Mouse (Mus musculus) ovary, postnatal 14 days (tissue): ENCODE results near the gene Fam78b.

Source experiments
- DNase-seq: peaks from one replicate; pipeline ENCODE4 v3.0.0; 2022; ENCODE audit warnings: low spot score

Gene Fam78b

GRCm38 (mm10) chr1:167032046-167032648 is 30.9 kb downstream of the Fam78b start:
- no peak for DNase-seq

DNA sequence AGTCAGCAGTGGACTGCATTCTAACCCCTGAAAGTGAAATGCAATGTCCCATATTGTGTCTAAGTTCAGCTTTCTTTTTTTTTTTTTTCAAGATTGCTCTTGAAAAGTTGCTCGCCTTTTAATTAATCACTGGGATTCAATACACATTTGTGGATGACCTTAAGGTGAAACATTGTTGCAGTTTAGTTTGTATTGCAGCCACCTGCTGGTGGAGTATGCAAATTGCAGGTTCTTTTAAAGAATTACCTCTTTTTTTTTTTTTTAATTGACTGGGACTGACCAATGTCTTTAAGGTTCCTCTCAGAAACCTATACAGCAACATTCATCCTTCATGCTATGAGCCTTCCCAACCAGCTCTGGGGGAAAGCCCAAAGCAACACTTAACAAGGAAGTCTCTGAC is 33.2 kb downstream of the Fam78b start:
- no peak for DNase-seq

DNA sequence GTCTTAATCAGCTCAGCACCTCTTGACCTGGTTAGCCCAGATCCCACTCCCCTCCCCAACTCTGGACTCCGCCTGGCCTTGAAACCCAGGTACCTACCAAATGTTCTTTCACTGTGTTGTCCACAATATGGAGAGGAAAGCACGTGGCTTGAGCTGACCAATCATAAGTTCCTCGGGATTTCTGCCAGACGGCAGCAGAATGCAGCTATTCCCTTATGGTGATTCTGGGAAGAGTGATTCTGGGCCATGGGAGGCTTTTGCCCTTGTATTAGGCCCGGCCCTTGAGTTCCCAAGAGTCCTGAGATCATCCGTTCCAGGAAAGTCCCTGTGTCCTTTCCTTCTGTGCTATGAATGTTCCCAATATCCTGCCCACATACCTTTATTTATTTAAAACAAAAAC is 41.3 kb downstream of the Fam78b start:
- DNase-seq: no peak

DNA sequence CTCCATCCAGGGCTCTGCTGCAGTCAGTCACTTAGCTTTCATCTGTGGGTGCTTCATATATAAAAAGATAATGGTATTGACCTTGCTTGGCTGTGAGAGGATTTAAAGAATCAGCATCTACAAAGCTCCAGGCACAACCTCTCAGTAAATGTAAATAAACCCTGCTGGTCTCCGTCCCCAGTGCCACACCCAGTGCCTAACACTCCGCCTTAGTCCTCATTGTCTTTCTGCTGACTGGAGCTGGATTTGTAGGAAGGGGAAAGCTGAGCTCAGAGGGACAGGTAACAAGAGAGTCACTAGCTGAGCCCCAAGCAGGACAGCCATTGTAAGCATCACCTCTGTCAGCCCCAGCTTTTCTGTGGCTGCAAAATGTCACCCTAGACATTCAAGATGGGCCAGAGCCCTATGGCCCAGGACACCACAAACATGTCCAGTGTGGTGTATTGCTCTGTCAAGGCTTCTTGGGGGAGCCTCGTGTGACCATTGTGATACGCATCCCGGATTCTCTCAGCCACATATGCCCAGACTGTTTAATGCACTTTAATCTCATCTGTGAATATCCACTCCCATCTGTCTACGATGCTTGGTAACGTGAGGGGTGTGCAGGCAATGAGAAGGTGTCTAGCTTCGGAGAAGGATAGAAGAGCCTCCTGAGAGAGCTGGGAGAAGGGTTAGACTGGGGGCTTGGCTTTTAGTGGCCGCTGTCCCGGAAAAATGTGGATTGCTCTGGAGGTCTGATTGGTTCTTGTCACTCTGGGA is 45.1 kb downstream of the Fam78b start:
- DNase-seq: no peak

DNA sequence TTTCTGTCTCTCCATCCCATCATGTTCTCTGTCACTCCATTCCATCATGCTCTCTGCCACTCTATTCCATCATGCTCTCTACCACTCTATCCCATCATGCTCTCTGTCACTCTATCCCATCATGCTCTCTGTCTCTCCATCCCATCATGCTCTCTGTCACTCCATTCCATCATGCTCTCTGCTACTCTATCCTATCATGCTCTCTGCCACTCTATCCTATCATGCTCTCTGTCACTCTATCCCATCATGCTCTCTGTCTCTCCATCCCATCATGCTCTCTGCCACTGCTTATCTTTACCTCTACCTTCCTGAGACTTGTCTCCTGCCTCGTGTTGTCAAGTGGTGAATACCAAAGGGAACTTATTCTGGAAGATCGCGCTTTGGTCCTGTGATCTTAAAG is 49.6 kb downstream of the Fam78b start:
- no peak for DNase-seq

GRCm38 (mm10) chr1:167054029-167054428 is 52.8 kb downstream of the Fam78b start:
- DNase-seq: no peak

GRCm38 (mm10) chr1:167057543-167057942 is 56.3 kb downstream of the Fam78b start:
- no peak for DNase-seq

GRCm38 (mm10) chr1:167059550-167060285 is 58.5 kb downstream of the Fam78b start:
- no peak for DNase-seq

DNA sequence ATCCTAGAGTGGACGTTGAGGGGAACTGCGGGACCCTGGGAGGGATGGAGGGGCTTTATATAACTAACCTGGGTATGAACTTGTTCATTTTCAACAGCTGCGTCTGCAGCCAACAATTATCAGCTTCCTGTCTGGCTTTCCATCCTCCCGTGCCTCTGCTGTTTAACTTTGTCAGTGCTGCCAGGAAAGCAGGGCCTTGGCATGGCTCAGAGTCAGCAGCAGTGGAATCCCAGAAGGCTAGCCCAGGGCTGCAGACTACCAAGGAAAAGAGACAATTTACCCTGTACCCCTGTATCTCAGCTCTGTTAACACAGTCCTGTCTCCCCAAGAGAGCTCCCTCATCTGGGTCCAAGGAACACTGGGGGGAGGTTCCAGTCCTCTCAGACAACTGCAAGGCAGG is 62.8 kb downstream of the Fam78b start:
- no peak for DNase-seq

- DNase-seq: no peak
These were observed 64.3 kb downstream of the Fam78b start for GRCm38 (mm10) chr1:167065541-167065940.

DNA sequence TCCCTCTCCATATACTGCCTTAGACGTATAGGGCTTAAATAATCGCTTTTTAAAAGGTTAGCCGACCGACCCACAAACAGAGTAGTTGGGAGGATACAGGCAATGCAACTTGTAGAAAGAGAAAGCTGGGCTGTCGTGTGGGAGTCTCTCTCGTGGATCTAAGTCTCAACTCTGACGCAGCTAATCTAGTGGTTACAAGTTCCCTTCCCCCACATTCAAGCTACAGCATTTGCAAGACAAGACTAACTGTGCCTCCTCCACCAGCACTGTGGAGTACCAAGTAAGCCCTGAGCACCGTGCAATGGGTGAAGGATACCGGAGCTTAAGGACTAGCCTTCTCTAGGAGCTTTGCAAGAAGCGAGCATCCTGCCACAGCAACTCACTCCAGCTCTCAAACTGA is 64.8 kb downstream of the Fam78b start:
- DNase-seq: no peak

- no peak for DNase-seq
These were observed 65.7 kb downstream of the Fam78b start for GRCm38 (mm10) chr1:167066933-167067341.

DNA sequence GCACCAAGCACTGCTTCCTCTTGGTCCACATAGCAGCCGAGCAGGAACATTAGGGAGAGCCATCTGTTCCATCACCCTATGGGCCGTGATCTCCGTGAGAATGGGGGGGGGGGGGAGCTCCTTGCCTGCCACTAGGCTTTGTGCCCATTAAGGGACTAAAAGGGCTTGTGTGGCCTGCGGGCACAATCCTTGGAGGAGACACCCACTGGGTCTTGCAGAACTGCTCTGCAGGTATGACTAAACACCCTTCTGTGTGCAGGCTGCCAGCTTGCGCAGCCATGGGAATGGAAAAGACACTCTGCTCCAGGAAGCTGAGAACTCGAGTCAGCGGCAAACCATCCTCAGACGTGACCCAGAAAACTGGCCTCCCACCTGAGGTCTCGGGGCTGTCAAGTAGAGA is 68.5 kb downstream of the Fam78b start:
- no peak for DNase-seq

GRCm38 (mm10) chr1:167070306-167070705 is 69.1 kb downstream of the Fam78b start:
- DNase-seq: no peak

DNA sequence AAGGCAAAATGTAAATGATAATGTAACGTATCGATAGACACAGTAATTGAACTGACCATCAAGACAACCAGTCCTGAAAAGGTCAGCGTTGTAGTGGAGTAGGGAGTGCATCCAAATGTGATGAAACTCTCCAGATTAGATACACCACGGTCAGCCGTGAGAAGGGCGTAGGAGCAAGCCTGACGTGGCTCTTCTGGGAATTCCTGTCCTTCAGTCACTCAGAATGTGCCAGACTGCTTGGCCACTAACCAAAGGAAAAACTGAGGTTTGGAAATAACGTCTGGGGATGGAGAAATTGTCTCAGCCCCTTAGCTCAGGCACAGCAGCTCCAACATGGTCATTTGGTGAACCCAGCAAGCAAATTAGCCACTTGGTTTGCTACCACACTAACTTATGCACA is 74.5 kb downstream of the Fam78b start:
- DNase-seq: no peak

- peak; percentile 11 for DNase-seq
These were observed 78.3 kb downstream of the Fam78b start for GRCm38 (mm10) chr1:167079476-167079875.

- no peak for DNase-seq
These were observed 80.7 kb downstream of the Fam78b start for GRCm38 (mm10) chr1:167081946-167082345.

- no peak for DNase-seq
These were observed 81.4 kb downstream of the Fam78b start for GRCm38 (mm10) chr1:167082506-167083100.

- no peak for DNase-seq
These were observed 82.0 kb downstream of the Fam78b start for GRCm38 (mm10) chr1:167083181-167083580.

DNA sequence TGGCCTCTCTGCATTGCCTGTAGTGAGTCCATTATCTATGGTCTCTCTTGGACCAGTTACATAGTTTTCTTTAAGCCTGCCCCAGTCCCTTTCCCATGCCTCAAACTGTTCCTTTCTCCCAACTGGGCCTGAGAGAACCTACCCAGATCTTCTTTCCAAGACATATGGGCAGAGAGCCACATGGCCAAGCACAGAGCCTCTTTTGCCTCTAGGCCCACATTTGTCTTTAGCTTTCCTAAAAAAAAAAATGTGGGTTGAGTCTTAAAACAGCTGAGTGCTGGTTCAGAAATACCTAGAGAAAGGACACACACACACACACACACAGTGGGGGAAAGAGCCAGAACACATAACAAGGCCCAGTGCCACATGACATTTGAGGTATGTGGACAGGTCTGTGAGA is 83.1 kb downstream of the Fam78b start:
- no peak for DNase-seq

- DNase-seq: no peak
These were observed 84.2 kb downstream of the Fam78b start for GRCm38 (mm10) chr1:167085461-167085860.

- no peak for DNase-seq
These were observed 89.2 kb downstream of the Fam78b start for GRCm38 (mm10) chr1:167090466-167090865.

- no peak for DNase-seq
These were observed 92.3 kb downstream of the Fam78b start for GRCm38 (mm10) chr1:167093551-167093950.
